Mouse (Mus musculus) G1E (cell line): ENCODE results near the gene Syt2.

Source experiments
- CTCF ChIP-seq: IDR thresholded peaks from 2 replicates; pipeline ENCODE4 v1.5.1; 2012; ENCODE audit warnings: low read depth, low read length, inconsistent platforms, mixed read lengths
- GATA1 ChIP-seq: IDR thresholded peaks from 2 replicates; pipeline ENCODE4 v1.6.1; 2012; ENCODE audit warnings: borderline replicate concordance, low read length, inconsistent platforms, mixed read lengths
- GATA2 ChIP-seq: IDR thresholded peaks from 2 replicates; pipeline ENCODE4 v1.6.1; 2012; ENCODE audit warnings: low read depth, low read length, inconsistent platforms, borderline replicate concordance
- POLR2AphosphoS5 ChIP-seq: IDR thresholded peaks from 2 replicates; pipeline ENCODE4 v1.6.1; 2012; ENCODE audit warnings: low read depth, low read length, inconsistent platforms; ENCODE audit not compliant: insufficient replicate concordance
- TAL1 ChIP-seq: conservative IDR thresholded peaks from 2 replicates; pipeline ENCODE4 v1.6.1; 2012; ENCODE audit warnings: low read depth, low read length, inconsistent platforms, mixed read lengths

- TF ChIP-seq GATA1, result no peak
- TF ChIP-seq CTCF, result no peak
- no peak for TF ChIP-seq POLR2AphosphoS5
- no peak for TF ChIP-seq TAL1
- no peak for TF ChIP-seq GATA2
Observed at GRCm38 (mm10) chr1:134741433-134741832, 95.0 kb downstream of the Syt2 start.
